Mouse (Mus musculus) brain, embryonic 14.5 days (tissue): ENCODE results near the gene Gtf2f1. TPM values are rescaled to one million over a fixed set of nuclear protein-coding genes. Genes with fewer than 3 reads are reported as not detected.

Experiments used
- DNase-seq: peaks from one replicate; pipeline ENCODE4 v3.0.0-alpha.2; 2011; ENCODE audit warnings: low read depth
- CTCF ChIP-seq: fragments of 200-500 bp; IDR thresholded peaks from 2 replicates; pipeline ENCODE4 v1.5.1; 2012; ENCODE audit warnings: inconsistent platforms, mild to moderate bottlenecking, moderate library complexity, borderline replicate concordance; ENCODE audit not compliant: insufficient read depth, insufficient read length; ENCODE audit errors: extremely low read depth
- POLR2A ChIP-seq: fragments of 200-500 bp; IDR thresholded peaks from 2 replicates; pipeline ENCODE4 v1.6.1; 2012; ENCODE audit warnings: mild to moderate bottlenecking, inconsistent platforms, borderline replicate concordance; ENCODE audit not compliant: poor library complexity, insufficient read depth, insufficient read length, severe bottlenecking; ENCODE audit errors: extremely low read depth
- polyA plus RNA-seq: library from polyadenylated mRNA; depleted of rRNA; stranded (reverse); fragments of >200 nt; gene quantifications from 2 replicates; pipeline ENCODE4 v1.2.3, GENCODE M21; 2012

Gene Gtf2f1
- polyA plus RNA-seq, 1 experiment: 64.6 TPM

DNA sequence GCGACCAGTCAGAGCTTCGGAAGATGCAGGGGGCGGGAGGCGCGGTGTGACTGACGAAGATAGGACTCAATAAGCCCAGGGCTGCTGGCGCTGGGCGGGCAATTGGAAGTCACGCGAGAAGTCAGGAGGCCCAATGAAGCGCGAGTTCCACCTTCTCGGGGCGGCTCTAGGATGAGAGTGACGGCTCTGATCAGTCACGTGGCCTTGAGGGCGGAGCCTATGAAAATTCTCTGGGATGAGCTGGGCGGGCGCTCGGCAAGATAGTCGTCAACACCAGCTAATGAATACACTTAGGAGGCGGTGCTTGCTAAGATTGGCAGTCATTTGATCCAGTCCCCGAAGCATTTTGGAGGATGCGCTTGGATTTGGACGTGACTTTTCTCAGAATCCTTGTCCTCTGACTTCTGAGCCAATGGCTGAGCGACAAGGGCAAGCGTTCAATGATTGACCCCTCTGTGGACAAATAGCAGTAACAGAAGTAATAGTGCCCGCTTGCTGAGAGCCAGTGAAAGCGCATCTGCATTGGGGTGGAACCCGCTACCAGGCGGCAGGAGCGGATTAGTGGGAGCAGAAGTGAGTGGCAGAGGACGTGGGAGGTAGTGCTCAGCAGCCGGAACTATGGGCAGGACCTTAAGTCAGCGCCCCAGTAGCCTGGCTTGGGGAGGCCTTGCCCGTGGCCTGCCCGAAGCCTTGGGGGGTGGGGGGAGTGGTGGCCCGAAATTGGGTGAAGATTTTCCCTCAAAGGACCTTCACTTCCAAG lies 20.8 kb upstream of the Gtf2f1 start:
- TF ChIP-seq POLR2A: peak; percentile 63; the same call in 1 of the 2 replicates
- TF ChIP-seq CTCF: no peak
- peak; percentile 100 for DNase-seq

DNA sequence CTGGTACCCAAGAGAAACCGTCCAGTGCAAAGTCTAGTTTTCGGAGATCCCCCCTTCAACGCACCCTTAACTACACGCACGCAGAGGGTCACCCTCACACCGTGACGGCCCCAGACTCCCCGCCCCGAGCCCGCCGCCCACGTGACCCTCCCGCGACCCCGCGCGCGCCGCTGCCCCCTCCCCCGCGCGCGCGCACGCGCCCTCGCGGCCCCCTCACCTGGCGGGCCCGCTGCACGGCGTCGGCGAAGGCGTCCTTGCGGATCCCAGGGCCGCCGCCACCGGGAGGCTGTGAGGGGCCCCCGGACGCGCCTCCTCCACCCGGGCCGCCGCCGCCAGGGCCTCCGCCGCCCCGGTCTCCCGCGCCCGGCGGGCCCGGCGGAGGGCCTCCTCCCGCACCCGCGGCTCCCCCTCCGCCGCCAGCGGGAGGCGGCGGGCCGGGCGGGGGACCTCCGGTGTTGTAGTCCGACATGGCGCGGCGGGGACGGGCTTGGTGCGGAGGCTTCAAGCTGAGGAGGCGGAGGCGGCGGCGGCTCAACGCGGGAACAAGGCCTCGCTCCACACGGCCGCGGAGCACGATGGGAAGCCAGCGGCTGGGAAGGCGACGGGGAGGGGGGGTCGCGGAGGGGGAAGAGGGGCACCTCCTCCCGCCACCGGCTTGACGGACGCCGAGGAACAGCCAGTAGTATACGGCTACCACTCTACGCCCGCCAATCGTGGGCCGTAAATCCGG lies 20.0 kb upstream of the Gtf2f1 start, which contains the start of gene Khsrp:
Gene Khsrp (minus strand): TSS at position 592 of the 730 bp plus-strand sequence.
- TF ChIP-seq CTCF (no peak), POLR2A (peak; percentile 84)
- DNase-seq: peak; percentile 51

DNA sequence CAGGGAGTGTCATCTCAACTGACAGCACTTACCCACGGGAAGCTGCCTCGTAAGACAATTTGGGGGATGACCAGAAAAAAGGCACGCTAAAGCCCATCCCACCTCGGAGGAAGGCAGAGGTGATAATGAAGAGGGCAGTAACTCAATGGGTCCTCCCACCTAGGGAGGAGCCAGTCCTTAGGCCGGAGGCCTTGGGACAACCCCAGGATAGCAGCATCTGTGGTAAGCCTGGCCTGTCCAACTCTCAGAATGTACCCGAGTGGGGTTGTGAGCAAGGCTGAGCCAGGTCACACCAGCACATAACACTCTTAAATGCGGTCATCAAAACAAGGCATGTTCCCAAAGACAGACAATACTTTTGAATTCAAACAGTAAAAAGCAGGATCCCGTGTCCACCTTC lies 18.6 kb upstream of the Gtf2f1 start:
- TF ChIP-seq POLR2A: no peak
- TF ChIP-seq CTCF: no peak
- DNase-seq: no peak

DNA sequence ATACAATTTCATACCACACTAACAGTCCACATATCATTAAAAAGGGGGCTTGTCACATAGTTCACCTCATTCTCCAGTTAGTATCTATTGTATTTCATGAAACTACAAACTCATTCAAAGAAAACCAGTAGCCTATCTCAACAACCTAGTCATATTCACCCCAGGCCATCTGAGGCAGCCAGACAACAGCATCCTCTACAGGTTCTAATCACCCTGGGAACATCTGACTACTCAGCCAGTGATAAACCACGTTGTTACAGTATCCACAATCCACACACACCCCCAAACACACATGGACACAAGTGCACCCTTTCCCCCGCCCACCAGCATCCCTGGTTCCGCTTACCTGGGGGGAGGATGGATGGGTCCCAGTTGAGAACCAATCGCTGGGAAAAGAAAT lies 16.4 kb upstream of the Gtf2f1 start:
- no peak for TF ChIP-seq POLR2A
- no peak for TF ChIP-seq CTCF
- no peak for DNase-seq

- DNase-seq: no peak
- no peak for TF ChIP-seq CTCF
- no peak for TF ChIP-seq POLR2A
Measured at GRCm38 (mm10) chr17:57020960-57021359, 9.9 kb upstream of the Gtf2f1 start.

GRCm38 (mm10) chr17:57019693-57020092 lies 8.6 kb upstream of the Gtf2f1 start:
- no peak for DNase-seq
- TF ChIP-seq POLR2A: no peak
- TF ChIP-seq CTCF: no peak

GRCm38 (mm10) chr17:57012245-57012795 lies 1.2 kb upstream of the Gtf2f1 start:
- no peak for DNase-seq
- TF ChIP-seq POLR2A: no peak
- no peak for TF ChIP-seq CTCF

DNA sequence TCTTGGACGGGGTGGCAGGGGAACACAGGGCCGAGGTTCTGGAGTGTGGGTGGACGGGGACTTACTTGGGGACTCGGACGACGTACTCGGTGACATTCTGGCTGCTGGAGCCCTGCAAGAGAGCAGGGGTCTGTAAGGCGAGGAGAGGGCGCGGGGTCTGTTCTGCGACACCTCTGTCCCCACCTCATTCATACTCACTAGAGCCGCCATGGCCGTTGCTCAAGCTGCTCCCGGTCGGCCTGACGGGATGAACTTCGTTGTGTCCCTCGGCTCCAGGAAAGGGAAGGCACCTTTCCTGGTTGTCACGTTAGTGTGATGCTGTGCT lies 215 bp downstream of the Gtf2f1 start:
- no peak for DNase-seq
- TF ChIP-seq POLR2A: no peak
- TF ChIP-seq CTCF: no peak

DNA sequence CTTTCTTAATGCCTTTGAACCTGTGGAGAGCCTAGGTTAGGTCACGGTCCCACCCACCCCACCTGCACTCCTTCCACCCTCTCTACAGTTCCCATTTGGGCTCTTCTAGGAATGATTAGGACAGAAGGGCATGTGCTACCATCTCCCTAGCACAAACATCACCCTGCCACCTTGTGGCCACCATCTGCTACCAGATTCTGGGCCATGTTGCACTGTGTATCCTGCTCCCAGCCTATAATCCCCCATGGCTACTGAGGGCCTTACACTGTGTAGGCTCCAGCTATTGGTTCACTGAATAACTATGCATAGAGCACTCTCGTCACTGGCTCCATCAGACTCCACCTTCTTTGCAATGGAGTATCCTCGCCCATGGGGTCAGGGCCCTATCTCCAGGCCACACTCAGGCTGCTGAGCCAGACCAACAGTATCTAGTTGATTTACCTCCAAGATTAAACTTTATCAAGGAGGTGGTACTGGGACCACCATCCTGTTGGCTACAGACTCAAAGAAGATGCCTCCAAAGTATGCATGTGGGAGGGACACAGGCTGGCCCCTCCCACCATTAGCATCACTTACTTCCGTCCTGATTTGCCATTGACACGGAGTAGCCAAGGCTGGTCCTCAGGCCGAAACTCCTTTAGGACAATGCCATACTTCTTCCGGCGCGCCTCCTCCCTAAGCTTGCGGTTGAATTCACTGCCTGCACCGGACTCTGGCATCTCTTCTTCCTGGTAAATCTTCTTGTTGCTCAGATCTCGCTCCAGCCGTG lies 3.8 kb downstream of the Gtf2f1 start:
- peak; percentile 26; the same call in 1 of the 2 replicates for TF ChIP-seq CTCF
- TF ChIP-seq POLR2A: no peak

GRCm38 (mm10) chr17:57003994-57004393 lies 7.1 kb downstream of the Gtf2f1 start:
- TF ChIP-seq POLR2A (no peak), CTCF (no peak)
- no peak for DNase-seq

More for the DNA sequence above, 3.8 kb downstream of the Gtf2f1 start:
- no peak for DNase-seq

DNA sequence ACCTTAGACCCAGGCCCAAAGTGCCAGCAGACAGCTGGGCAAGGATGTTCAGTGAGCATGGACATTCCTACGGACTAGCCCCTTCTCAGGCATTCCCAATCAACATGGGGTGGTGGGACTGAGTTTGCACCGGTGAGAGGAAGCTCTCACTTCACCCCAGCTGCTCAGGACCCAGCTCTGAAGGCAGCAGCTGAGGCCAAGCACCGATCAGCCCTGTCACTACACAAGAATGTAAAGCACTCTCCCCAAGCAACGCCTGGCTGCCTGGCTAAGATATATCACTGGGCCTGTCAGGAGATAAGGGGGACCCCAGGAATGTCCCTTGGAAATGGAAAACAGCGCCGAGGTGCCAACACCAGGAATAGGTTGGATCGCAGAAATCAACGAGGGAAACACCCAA lies 9.9 kb downstream of the Gtf2f1 start:
- no peak for DNase-seq
- TF ChIP-seq POLR2A (no peak), CTCF (no peak)
